Mouse (Mus musculus) hindbrain, postnatal 0 days (tissue): Measurements from ENCODE around the gene Zfp874a. TPM values are rescaled to one million over a fixed set of nuclear protein-coding genes. Genes with fewer than 3 reads are reported as not detected.
"Not testable (repeated sequence)": the region's sequence is repeated elsewhere in the genome, so short reads cannot be mapped to it uniquely, and the experiment has no call there.

Source experiments
- ATAC-seq: fragments of 200-750 bp; cut with Nextera tagmentation; 2 replicates; pipeline ENCODE4 v1.8.0; 2017; ENCODE audit warnings: mild to moderate bottlenecking, moderate TSS enrichment, moderate library complexity
- DNase-seq: peaks from one replicate; pipeline ENCODE4 v3.0.0-alpha.2; 2015; ENCODE audit warnings: low spot score
- H3K27ac ChIP-seq: fragments of 300-500 bp; sonication (generic); 2 replicates; pipeline ENCODE4 v1.5.1; 2014; ENCODE audit warnings: mild to moderate bottlenecking
- H3K27me3 ChIP-seq: fragments of 300-500 bp; sonication (generic); 2 replicates; pipeline ENCODE4 v1.6.1; 2014; ENCODE audit warnings: low read length, mixed read lengths; ENCODE audit not compliant: insufficient read depth
- H3K36me3 ChIP-seq: fragments of 300-500 bp; sonication (generic); 2 replicates; pipeline ENCODE4 v1.6.1; 2014; ENCODE audit warnings: low read length, mixed read lengths; ENCODE audit not compliant: insufficient read depth
- H3K4me1 ChIP-seq: fragments of 300-500 bp; sonication (generic); 2 replicates; pipeline ENCODE4 v1.6.1; 2014; ENCODE audit warnings: antibody characterized with exemption, low read length, mixed read lengths; ENCODE audit not compliant: insufficient read depth
- H3K4me2 ChIP-seq: fragments of 300-500 bp; sonication (generic); 2 replicates; pipeline ENCODE4 v1.6.1; 2014; ENCODE audit warnings: low read depth, mild to moderate bottlenecking, low read length, moderate library complexity, mixed read lengths
- H3K4me3 ChIP-seq: fragments of 300-500 bp; sonication (generic); 2 replicates; pipeline ENCODE4 v1.5.1; 2014; ENCODE audit warnings: low read length
- H3K9ac ChIP-seq: fragments of 300-500 bp; sonication (generic); replicated peaks from 2 replicates; pipeline ENCODE4 v1.6.1; 2014; ENCODE audit warnings: mild to moderate bottlenecking, low read length, moderate library complexity, mixed read lengths
- H3K9me3 ChIP-seq: fragments of 300-500 bp; sonication (generic); 2 replicates; pipeline ENCODE4 v1.6.1; 2016; ENCODE audit warnings: low read length, mixed read lengths
- CTCF ChIP-seq: IDR thresholded peaks from 2 replicates; pipeline ENCODE4 v1.5.1; 2016; ENCODE audit warnings: antibody characterized with exemption, control low read depth, low read depth
- WGBS: fragments of 180-500 bp; shearing (Covaris S2); extraction: QIAGEN DNeasy Blood & Tissue Kit; methylation state at CpG from one replicate; pipeline ENCODE4 v1.1.7; 2014; 5-methylcytosine and 5-hydroxymethylcytosine counted together
- polyA plus RNA-seq: library from polyadenylated mRNA; unstranded; fragments of >200 nt; fragmentation: Nextera tagmentation; extraction: Ambion mirVana; gene quantifications from 2 replicates; pipeline ENCODE4 v1.2.1, GENCODE M21; 2015
- total RNA-seq: library from RNA; depleted of rRNA; stranded (reverse); fragments of >200 nt; gene quantifications from 2 replicates; pipeline ENCODE4 v1.2.3, GENCODE M21; 2014

Gene Zfp874a
- total and polyA plus RNA-seq, 2 experiments from 2014 or later = 3.5 to 4.0 TPM

DNA sequence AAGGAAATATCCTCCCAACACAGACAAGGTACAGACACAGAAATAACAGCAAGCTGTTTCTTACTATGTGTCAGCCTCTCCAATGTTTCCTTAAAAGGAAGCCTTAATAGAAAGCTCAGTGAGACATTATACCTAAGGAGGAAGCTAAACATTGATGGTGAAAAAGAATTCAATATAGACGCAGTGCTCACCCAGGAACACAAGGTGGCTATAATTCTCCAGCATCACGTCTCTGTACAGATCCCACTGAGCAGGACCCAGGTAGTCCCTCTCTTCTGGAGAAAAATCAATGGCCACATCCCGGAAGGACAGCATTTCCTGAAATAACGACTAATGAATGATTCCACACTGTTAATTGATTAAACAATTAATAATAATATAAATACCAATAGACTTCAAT lies 30.1 kb upstream of the Zfp874a start:
- Histone ChIP-seq H3K9ac (no peak overlapping the region), H3K36me3 (no peaks in the 10 kb centered on the region), H3K4me3 (no peak overlapping the region), H3K27ac (no peak overlapping the region), H3K9me3 (no peaks in the 10 kb centered on the region), H3K4me1 (no peaks in the 10 kb centered on the region), H3K4me2 (no peak overlapping the region), H3K27me3 (no peaks in the 10 kb centered on the region)
- WGBS = 61% methylated on average over 4 of the region's 4 CpGs
- DNase-seq = no peak
- no peak for ATAC-seq
- no peak for TF ChIP-seq CTCF

DNA sequence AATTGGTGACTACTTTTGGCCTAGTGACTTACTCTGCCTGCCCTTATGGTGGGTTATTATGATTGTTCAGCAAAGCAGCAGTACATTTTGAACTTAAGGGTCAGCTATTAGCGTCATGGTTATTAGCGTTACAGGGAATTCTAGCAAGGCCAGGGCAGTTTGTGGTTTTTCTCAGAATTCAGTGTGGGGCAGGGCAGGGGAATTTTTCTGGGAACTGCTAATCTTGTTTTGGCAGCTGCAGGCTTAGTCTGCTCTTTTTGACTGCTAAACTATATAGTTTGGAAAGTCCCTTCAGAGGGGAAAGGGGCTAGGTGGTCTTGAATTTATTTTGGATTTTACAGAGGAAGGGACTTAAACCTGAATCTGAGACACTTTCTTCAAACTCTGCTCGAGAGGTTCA lies 17.9 kb upstream of the Zfp874a start:
- Histone ChIP-seq H3K4me1 (no peaks in the 10 kb centered on the region), H3K27ac (no peak overlapping the region), H3K9ac (no peak overlapping the region), H3K4me3 (no peak overlapping the region), H3K9me3 (no peaks in the 10 kb centered on the region), H3K4me2 (no peak overlapping the region), H3K27me3 (no peaks in the 10 kb centered on the region), H3K36me3 (peaks cover 6% of the 10 kb centered on the region)
- DNase-seq (no peak), ATAC-seq (no peak)
- 92% methylated on average over 3 of the region's 3 CpGs for WGBS
- TF ChIP-seq CTCF = no peak

DNA sequence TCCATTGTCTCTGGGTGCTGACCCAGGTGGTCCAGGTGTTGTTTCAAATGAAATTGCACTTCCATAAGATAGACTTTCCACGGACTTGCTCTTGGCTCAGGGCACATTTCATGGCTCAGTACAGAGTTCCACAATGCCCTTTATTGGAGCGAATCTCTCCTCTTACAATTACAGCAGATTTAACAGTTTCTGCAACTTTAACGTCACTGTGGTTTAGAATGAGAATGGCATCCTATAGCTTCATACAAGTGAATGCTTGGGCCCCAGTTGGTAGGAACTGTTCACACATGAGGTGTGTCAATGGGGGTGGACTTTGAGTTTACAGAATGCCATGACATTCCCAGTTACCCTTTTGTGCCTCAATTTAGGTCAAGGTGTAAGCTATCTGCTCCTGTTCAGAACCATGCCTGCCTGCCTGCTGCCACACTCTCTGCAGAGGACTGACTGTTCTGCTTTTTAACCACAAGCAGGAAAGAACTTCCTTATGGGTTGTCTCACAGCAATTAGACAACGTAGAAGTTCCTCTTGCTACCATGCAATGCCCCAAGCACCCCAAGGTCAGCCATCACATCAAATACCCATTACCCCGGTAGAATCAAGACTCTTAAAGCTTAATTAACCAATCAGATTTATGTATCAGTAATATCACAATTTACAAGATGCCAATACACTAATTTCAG lies 12.2 kb upstream of the Zfp874a start:
- not testable (repeated sequence) for H3K9me3 ChIP-seq, H3K4me1 ChIP-seq, H3K4me3 ChIP-seq, H3K9ac ChIP-seq, H3K36me3 ChIP-seq, DNase-seq, H3K4me2 ChIP-seq, H3K27me3 ChIP-seq, ATAC-seq, H3K27ac ChIP-seq
- WGBS = 83% methylated on average over 2 of the region's 5 CpGs

DNA sequence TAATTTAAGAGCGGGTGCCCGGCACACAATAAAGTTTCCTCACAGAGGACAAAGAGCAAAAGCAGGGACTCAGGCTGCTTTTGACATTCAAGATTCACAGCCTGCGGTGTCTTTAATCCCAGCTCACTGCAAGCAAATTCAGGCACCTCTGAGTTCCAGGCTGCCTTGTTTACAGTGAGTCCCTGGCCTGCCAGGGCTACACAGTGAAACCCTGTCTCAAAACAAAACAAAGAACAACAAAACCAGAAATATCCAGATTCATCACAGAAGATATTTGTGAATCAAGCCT lies 541 bp upstream of the Zfp874a start:
- 6% methylated on average over 3 of the region's 3 CpGs for WGBS
- peak overlapping the region; percentile 15; the same call in 1 of the 2 replicates for H3K27ac ChIP-seq

DNA sequence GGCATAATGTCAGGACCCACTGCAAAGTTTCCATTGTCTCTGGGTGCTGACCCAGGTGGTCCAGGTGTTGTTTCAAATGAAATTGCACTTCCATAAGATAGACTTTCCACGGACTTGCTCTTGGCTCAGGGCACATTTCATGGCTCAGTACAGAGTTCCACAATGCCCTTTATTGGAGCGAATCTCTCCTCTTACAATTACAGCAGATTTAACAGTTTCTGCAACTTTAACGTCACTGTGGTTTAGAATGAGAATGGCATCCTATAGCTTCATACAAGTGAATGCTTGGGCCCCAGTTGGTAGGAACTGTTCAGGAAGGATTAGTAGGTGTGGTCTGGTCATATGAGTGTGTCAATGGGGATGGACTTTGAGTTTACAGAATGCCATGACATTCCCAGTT lies 14.3 kb downstream of the Zfp874a start:
- WGBS = 100% methylated on average over 1 of the region's 3 CpGs
- H3K4me3 ChIP-seq, ATAC-seq, H3K4me1 ChIP-seq, DNase-seq, H3K27ac ChIP-seq, H3K4me2 ChIP-seq, H3K9me3 ChIP-seq, H3K36me3 ChIP-seq, H3K27me3 ChIP-seq, H3K9ac ChIP-seq: not testable (repeated sequence)

More for the DNA sequence above, 541 bp upstream of the Zfp874a start:
- Histone ChIP-seq H3K9ac (peak overlapping the region; percentile 51), H3K4me1 (no peaks in the 10 kb centered on the region), H3K27me3 (no peaks in the 10 kb centered on the region), H3K9me3 (no peaks in the 10 kb centered on the region), H3K4me2 (peak overlapping the region; percentile 73), H3K36me3 (0 out of 2 replicates have a peak, but pooled peaks cover 2% of the 10 kb centered on the region), H3K4me3 (peak overlapping the region; percentile 55)
- ATAC-seq (0 out of 2 replicates have a peak, but pooled peaks have one; percentile 3), DNase-seq (peak; percentile 1)
- no peak for TF ChIP-seq CTCF

DNA sequence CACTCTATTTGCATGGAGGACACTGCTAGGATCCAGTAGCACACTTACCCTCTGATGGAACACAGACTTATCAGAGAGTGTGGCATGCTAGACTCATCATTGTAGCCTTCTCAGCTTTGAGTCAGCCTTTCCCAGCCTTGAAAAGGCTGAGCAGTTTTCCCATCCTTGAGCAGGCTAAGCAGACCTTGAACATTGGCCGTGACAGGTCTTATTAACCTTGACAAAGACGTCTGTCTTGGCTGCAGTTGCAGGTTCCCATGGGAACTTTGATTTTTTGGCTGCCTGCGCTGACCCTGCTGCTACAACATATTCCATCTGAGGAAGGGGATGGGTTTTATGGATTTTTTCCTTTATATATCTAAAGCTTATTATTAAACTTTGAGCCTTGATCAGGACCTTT lies 23.3 kb downstream of the Zfp874a start:
- DNase-seq (peak; percentile 2), ATAC-seq (no peak)
- Histone ChIP-seq H3K4me1 (no peaks in the 10 kb centered on the region), H3K27ac (no peak overlapping the region), H3K4me2 (no peak overlapping the region), H3K9me3 (no peaks in the 10 kb centered on the region), H3K36me3 (no peaks in the 10 kb centered on the region), H3K4me3 (no peak overlapping the region), H3K9ac (no peak overlapping the region), H3K27me3 (no peaks in the 10 kb centered on the region)
- 43% methylated on average over 3 of the region's 3 CpGs for WGBS
- no peak for TF ChIP-seq CTCF

DNA sequence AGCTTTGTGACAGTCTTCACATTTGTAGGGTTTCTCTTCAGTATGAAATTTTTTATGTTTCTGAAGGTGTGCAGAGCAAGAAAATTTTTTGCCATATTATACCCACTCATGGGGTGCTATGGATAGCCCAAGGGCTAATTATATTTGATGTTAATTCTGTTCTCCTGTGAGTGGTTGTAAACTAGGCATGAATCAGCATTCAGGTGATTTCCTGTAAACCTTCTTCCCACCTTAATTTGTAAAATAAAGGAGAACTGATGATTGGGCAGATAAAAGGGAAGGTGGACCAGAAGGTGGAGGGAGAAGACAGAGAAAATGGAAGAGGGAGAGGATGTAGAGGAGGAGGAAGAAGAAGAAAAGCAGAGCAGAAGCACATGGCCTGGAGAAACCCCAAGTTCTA lies 25.7 kb downstream of the Zfp874a start:
- H3K4me2 ChIP-seq, H3K9ac ChIP-seq, ATAC-seq, H3K4me3 ChIP-seq, DNase-seq, H3K4me1 ChIP-seq, H3K27ac ChIP-seq, H3K36me3 ChIP-seq, H3K27me3 ChIP-seq, H3K9me3 ChIP-seq: not testable (repeated sequence)

DNA sequence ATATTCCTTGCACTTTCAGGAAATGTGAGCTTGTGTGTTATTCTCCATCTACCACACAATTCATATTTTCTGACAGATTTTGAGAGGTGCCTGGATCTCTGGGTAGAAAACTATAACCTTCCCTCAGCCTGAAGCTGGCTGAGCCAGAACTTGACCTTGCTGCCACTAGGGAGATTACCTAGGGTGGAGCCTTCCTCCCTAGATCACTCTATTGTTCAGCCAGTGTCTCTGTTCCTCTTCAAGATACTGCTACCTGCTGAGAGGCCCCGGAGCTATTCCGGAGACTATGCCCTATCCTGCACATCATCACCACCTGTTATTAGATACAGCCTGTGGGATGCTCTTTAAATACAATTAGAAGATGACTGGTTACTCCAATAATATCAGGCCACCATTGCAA lies 28.9 kb downstream of the Zfp874a start:
- not testable (repeated sequence) for H3K4me2 ChIP-seq, H3K4me3 ChIP-seq, H3K9me3 ChIP-seq, ATAC-seq, H3K27ac ChIP-seq, H3K36me3 ChIP-seq, DNase-seq, H3K27me3 ChIP-seq, H3K9ac ChIP-seq, H3K4me1 ChIP-seq
- 58% methylated on average over 2 of the region's 2 CpGs for WGBS
